Mouse (Mus musculus) spleen, adult 2 months (tissue): ENCODE measurements at regions not wholly inside any gene's neighbourhood (a gene's known extent, or its start where the extent isn't known, plus 50 kb on each side); places are given as distances from the start of the nearest gene placed in this dataset.

Experiments
- CTCF ChIP-seq: fragments of 200-500 bp; IDR thresholded peaks from 2 replicates; pipeline ENCODE4 v1.5.1; 2011; ENCODE audit warnings: mild to moderate bottlenecking, inconsistent platforms; ENCODE audit not compliant: insufficient read depth, insufficient read length, insufficient replicate concordance; ENCODE audit errors: extremely low read depth
- POLR2A ChIP-seq: fragments of 200-500 bp; IDR thresholded peaks from 2 replicates; pipeline ENCODE4 v1.6.1; 2011; ENCODE audit warnings: low read depth, low read length, inconsistent platforms

DNA sequence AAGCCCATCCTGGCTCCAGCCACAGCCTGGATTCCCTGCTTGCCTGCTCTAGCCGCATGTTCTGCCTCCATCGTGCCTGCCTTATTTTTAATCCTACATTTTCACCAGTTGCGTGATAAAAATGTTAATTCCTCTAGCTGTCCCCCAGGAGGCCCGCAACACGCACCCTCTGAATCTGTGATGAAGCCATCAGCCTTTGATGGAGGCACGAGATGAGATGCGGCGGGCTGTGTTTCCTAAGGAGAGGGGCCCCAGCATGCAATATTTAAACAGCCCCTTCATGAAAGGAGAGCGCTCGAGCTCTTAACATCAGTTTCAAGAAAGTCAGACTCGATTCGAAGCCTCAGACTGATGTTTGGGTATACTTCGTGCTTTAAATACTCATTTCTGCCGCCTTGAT lies 76.3 kb downstream of the Nptx2 start:
- TF ChIP-seq CTCF (no peak), POLR2A (no peak)
